Mouse (Mus musculus) erythroblast, embryonic 14.5 days (primary cell): ENCODE data around the gene Mthfd1l. TPM values are rescaled to one million over a fixed set of nuclear protein-coding genes. Genes with fewer than 3 reads are reported as not detected.

Experiments used
- H3K27me3 ChIP-seq: 2 replicates; pipeline ENCODE4 v1.6.1; 2012; ENCODE audit warnings: inconsistent platforms; ENCODE audit not compliant: control insufficient read depth
- H3K36me3 ChIP-seq: 2 replicates; pipeline ENCODE4 v1.6.1; 2012; ENCODE audit warnings: mild to moderate bottlenecking, inconsistent platforms; ENCODE audit not compliant: control insufficient read depth
- H3K4me1 ChIP-seq: 2 replicates; pipeline ENCODE4 v1.6.1; 2012; ENCODE audit warnings: inconsistent platforms; ENCODE audit not compliant: control insufficient read depth
- H3K4me3 ChIP-seq: replicated peaks from 2 replicates; pipeline ENCODE3; 2012; ENCODE audit warnings: moderate library complexity, mild to moderate bottlenecking, inconsistent platforms
- H3K9me3 ChIP-seq: 2 replicates; pipeline ENCODE4 v1.6.1; 2012; ENCODE audit warnings: low read length, inconsistent platforms, mixed read lengths; ENCODE audit not compliant: control insufficient read depth
- GATA1 ChIP-seq: IDR thresholded peaks from 2 replicates; pipeline ENCODE4 v1.6.1; 2012; ENCODE audit warnings: low read length, inconsistent platforms, mixed read lengths
- TAL1 ChIP-seq: IDR thresholded peaks from 3 replicates; pipeline ENCODE4 v1.6.1; 2012; ENCODE audit warnings: low read length, inconsistent platforms, mixed read lengths
- polyA plus RNA-seq: library from polyadenylated mRNA; stranded (reverse); fragments of >175 nt; gene quantifications from 2 replicates; pipeline ENCODE4 v1.2.3, GENCODE M21; 2012

The Mthfd1l gene
- polyA plus RNA-seq, 1 experiment, result 1.2 TPM

DNA sequence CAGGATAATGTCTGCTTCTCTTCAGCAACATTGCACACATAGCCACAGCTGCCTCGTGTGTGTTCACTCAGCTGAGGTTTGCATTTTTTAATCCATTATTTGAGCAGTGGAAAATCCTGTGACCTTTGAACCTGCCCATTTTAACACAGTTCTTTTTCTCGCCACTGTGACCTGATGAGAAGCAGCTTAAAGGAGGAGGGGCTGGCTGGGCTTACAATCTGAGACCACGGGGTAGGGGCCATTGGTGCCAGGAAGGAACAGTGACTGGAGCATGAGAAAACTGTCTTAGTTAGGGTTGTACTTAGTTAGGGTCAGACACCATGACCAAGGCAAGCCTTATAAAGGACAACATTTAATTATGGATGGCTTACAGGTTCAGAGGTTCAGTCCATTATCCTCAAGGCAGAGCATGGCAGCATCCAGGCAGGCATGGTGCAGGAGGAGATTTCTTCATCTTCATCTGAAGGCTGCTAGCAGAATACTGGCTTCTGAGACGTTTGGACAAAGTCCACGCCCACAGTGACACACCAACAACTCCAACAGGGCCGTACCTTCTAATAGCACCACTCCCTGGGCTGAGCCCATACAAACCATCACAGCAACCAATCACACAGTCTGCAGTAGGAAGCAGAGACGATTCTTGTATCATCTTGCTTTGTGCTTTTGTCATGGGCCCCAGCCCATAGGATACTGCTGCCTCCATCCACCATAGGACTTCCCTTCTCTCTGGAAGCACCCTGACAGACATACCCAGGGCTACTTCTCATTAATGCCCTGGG lies 112.6 kb downstream of the Mthfd1l start:
- no peaks in the 10 kb centered on the region for H3K4me1 ChIP-seq
- H3K27me3 ChIP-seq, result no peaks in the 10 kb centered on the region
- no peak for TF ChIP-seq GATA1
- TF ChIP-seq TAL1, result no peak
- peaks cover 74% of the 10 kb centered on the region for H3K36me3 ChIP-seq
- no peaks in the 10 kb centered on the region for H3K9me3 ChIP-seq
- H3K4me3 ChIP-seq, result no peak overlapping the region

DNA sequence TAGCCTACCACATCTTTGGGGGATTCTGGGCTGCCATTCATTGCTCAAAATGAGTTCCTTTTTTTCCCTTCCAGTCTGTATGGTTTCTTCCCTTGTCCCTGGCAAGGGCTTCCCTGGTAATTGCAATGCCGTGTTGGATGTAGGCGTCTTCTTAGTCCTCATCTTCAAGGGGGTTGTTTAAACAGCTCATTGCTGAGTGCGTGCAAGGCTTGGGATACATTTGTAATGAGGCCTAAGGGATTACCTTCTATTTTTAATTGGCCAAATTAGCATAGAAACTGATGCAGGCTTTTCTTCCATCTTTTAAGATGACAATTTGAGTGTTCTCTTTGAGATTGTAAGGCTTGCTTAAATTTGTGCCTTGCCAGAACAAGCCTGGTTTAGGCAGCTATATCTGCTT lies 114.6 kb downstream of the Mthfd1l start:
- Histone ChIP-seq H3K36me3 (peaks cover 78% of the 10 kb centered on the region), H3K9me3 (no peaks in the 10 kb centered on the region), H3K4me1 (no peaks in the 10 kb centered on the region), H3K4me3 (no peak overlapping the region), H3K27me3 (no peaks in the 10 kb centered on the region)
- no peak for TF ChIP-seq GATA1
- TF ChIP-seq TAL1, result no peak

DNA sequence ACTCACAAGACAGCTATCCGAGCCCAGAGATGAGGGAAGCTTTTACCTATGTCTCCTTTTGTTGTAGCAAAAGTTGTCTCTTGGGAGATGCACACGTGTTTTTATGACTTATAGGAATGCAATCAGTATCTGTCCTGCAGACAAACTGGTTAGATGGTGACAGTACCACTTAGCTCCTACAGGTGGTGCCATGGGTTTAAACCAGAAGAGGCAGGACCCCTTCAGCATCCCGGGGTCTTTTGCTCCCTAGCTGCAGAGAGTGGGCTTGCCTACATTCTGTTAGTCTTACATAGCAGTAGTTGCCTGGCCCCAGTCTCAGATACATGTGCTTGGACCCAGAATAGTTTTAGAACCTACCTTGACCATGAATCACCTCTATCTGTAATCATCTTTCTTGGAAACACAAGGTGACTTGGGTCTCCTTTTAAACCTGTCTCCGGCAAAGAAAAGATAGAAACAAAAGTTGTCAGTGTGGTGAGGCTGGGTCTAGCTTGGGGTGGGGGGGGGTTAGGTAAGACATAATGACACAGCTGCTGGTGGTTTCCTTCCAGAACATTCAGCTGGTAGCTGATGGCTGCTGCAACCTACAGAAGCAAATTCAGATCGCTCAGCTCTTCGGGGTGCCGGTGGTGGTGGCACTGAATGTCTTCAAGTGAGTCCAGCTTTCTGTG lies 116.0 kb downstream of the Mthfd1l start:
- H3K9me3 ChIP-seq, result no peaks in the 10 kb centered on the region
- no peak for TF ChIP-seq GATA1
- no peak for TF ChIP-seq TAL1
- H3K27me3 ChIP-seq, result no peaks in the 10 kb centered on the region
- no peak overlapping the region for H3K4me3 ChIP-seq
- H3K4me1 ChIP-seq, result no peaks in the 10 kb centered on the region
- peaks cover 78% of the 10 kb centered on the region for H3K36me3 ChIP-seq

DNA sequence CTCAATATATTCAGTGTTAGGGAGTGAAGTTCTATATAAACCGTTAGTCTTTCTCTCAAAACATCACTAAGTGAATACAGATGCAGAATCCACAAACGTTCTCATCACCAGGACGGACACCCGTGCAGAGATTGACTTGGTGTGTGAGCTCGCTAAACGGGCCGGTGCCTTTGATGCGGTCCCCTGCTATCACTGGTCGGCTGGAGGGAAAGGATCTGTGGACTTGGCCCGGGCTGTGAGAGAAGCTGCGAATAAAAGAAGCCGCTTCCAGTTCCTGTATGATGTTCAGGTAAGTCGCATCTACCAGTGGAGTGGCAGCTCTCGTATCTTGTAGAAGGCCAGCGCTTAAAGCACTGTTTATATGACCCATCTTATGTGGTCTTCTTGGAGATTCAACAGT lies 117.0 kb downstream of the Mthfd1l start:
- no peak overlapping the region for H3K4me3 ChIP-seq
- TF ChIP-seq TAL1 (no peak), GATA1 (no peak)
- no peaks in the 10 kb centered on the region for H3K27me3 ChIP-seq
- H3K4me1 ChIP-seq, result no peaks in the 10 kb centered on the region
- H3K9me3 ChIP-seq, result no peaks in the 10 kb centered on the region
- H3K36me3 ChIP-seq, result peaks cover 76% of the 10 kb centered on the region

DNA sequence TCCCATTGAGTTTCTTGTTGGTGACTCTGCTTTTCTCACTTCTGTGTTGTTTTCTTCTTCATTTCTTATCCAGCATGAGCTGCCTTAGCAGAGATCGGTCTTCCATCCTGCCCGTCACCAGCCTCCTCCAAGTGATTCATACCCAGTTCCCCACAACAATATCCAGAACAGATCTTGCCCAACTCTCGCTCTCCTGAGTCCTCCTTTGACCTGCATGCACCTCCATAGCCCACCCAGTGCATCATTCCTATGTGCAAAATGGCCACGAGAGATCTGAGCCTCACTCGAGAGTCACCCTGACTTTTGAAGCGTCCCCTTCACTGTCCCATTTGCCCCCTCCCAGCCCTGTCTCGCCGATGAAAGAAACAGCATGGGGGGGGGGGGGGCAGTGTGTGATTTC lies 120.1 kb downstream of the Mthfd1l start:
- no peak for TF ChIP-seq GATA1
- TF ChIP-seq TAL1, result no peak
- peaks cover 78% of the 10 kb centered on the region for H3K36me3 ChIP-seq
- H3K27me3 ChIP-seq, result no peaks in the 10 kb centered on the region
- no peaks in the 10 kb centered on the region for H3K4me1 ChIP-seq
- H3K9me3 ChIP-seq, result no peaks in the 10 kb centered on the region
- H3K4me3 ChIP-seq, result no peak overlapping the region

- H3K4me3 ChIP-seq, result no peak overlapping the region
- H3K9me3 ChIP-seq, result no peaks in the 10 kb centered on the region
- TF ChIP-seq TAL1 (no peak), GATA1 (no peak)
- H3K27me3 ChIP-seq, result no peaks in the 10 kb centered on the region
- no peaks in the 10 kb centered on the region for H3K4me1 ChIP-seq
- peaks cover 70% of the 10 kb centered on the region for H3K36me3 ChIP-seq
Observed at GRCm38 (mm10) chr10:4094093-4094817, 121.3 kb downstream of the Mthfd1l start.

GRCm38 (mm10) chr10:4096151-4096550 lies 123.2 kb downstream of the Mthfd1l start:
- no peak for TF ChIP-seq GATA1
- no peak for TF ChIP-seq TAL1
- Histone ChIP-seq H3K27me3 (no peaks in the 10 kb centered on the region), H3K4me3 (no peak overlapping the region), H3K36me3 (peaks cover 61% of the 10 kb centered on the region), H3K4me1 (no peaks in the 10 kb centered on the region), H3K9me3 (no peaks in the 10 kb centered on the region)

DNA sequence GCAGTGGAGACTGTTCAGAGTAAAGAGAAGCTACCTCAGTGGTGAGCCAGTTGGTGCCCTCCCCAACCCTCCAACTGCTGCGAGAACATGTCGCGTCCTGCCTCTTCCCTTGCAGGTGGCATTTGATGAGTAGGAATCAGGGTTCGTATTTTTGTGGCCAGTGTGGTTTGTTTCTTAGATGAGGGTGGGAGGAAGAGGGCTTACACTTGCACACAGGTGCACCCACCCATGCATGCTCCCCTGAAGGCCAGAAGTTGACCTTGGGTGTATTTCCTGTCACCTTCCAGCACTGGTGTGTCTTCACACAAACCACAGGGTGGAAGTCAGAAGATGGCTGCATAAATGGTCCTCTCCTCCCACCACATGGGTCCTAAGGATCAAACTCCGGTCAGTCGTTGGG lies 127.1 kb downstream of the Mthfd1l start:
- no peak overlapping the region for H3K4me3 ChIP-seq
- H3K27me3 ChIP-seq, result no peaks in the 10 kb centered on the region
- peaks cover 62% of the 10 kb centered on the region for H3K36me3 ChIP-seq

More for the DNA sequence above, 127.1 kb downstream of the Mthfd1l start:
- no peak for TF ChIP-seq TAL1
- no peak for TF ChIP-seq GATA1
- H3K4me1 ChIP-seq, result no peaks in the 10 kb centered on the region
- H3K9me3 ChIP-seq, result no peaks in the 10 kb centered on the region
